ENCODE assay signal across 18 mouse cellular contexts in the genomic region with DNA sequence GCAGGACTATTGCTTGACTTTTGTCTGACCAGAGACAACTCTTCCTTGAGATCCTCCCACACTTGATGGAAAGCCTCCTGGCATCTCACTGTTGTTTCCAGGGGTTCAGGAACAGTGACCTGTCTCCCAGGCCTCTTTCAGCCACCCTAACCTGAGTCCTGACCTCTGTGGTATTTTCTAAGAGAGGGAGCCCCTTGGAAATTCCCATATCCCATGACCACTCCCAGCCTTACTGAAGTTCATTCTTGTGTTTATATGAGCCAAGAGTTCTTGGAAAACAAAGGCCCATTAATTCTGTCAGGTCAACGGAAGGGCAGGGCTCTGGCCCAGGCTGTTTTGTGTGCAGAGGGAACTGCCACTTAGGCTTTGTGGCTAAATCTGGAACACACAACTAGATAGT. TPM values are rescaled to one million over a fixed set of nuclear protein-coding genes. Genes with fewer than 3 reads are reported as not detected.
DNase-seq lines count a peak whose midpoint lies in the region; ATAC-seq lines count a peak whose summit lies in the region.
"Had no signal": no experiment of that assay in that cellular context is flagged by ENCODE, and none has a peak within 500 bp of the region (broad histone marks: within the 10 kb centered on the region; RNA-seq: fewer than 3 reads in every experiment).

No protein-coding gene starts in this region.

- peak; percentile 70 for DNase-seq in ZHBTc4 (ENCODE audit: low read depth, low spot score)
- peak; percentile 75 for DNase-seq in retina, postnatal 1 day
- DNase-seq in cerebellum, postnatal 4 days (ENCODE audit: low spot score in 2 of 2): no peak
- no peak for DNase-seq in heart, postnatal 4 days
- DNase-seq: cerebellum, adult 11-12 months; gastrocnemius, postnatal 10 days; thymus, adult 18-20 months had no signal

- peak; percentile 51; the same call in 1 of the 2 replicates for ATAC-seq in intestine, embryonic 15.5 days
- no peak for ATAC-seq in intestine, embryonic 16.5 days
- ATAC-seq in kidney, embryonic 14.5 days (ENCODE audit: low FRiP score, low TSS enrichment): peak; percentile 43; the same call in 1 of the 2 replicates
- ATAC-seq: forebrain, embryonic 14.5 days; midbrain, embryonic 15.5 days had no signal

- H3K27ac ChIP-seq in intestine, embryonic 15.5 days: no peak overlapping the region
- no peak overlapping the region for H3K27ac ChIP-seq in intestine, embryonic 16.5 days (ENCODE audit: low read length)
- H3K27ac ChIP-seq in kidney, embryonic 14.5 days (ENCODE audit: low read depth, low read length): no peak overlapping the region
- H3K27ac ChIP-seq: embryonic facial prominence, embryonic 15.5 days; left cerebral cortex, adult 2 months; limb, embryonic 13.5 days; lung, embryonic 15.5 days; midbrain, embryonic 15.5 days; neural tube, embryonic 13.5 days had no signal

- H3K4me1 ChIP-seq in intestine, embryonic 15.5 days (replicated peaks): peaks cover 3% of the 10 kb centered on the region; the same call in 1 of the 2 replicates
- peaks cover 6% of the 10 kb centered on the region; the same call in 1 of the 2 replicates for H3K4me1 ChIP-seq in intestine, embryonic 16.5 days (ENCODE audit: control insufficient read depth, insufficient read depth, low read length)
- H3K4me1 ChIP-seq in kidney, embryonic 14.5 days (ENCODE audit: control insufficient read depth, insufficient read depth, low read length): 0 out of 2 replicates have a peak, but pooled peaks cover 5% of the 10 kb centered on the region
- H3K4me1 ChIP-seq: embryonic facial prominence, embryonic 15.5 days; limb, embryonic 13.5 days; midbrain, embryonic 15.5 days; neural tube, embryonic 13.5 days had no signal

- H3K9me3 ChIP-seq in intestine, embryonic 15.5 days: no peaks in the 10 kb centered on the region
- H3K9me3 ChIP-seq in intestine, embryonic 16.5 days (ENCODE audit: control insufficient read depth, low read length): peaks cover 6% of the 10 kb centered on the region; the same call in 1 of the 2 replicates
- no peaks in the 10 kb centered on the region for H3K9me3 ChIP-seq in kidney, embryonic 14.5 days (ENCODE audit: control insufficient read depth, low read length)
- H3K9me3 ChIP-seq: embryonic facial prominence, embryonic 15.5 days; lung, embryonic 15.5 days; midbrain, embryonic 15.5 days had no signal

- H3K4me2 ChIP-seq in intestine, embryonic 15.5 days (replicated peaks): no peak overlapping the region
- no peak overlapping the region for H3K4me2 ChIP-seq in intestine, embryonic 16.5 days (ENCODE audit: low read depth, low read length)
- H3K4me2 ChIP-seq in kidney, embryonic 14.5 days (replicated peaks; ENCODE audit: low read depth, low read length): no peak overlapping the region
- H3K4me2 ChIP-seq: embryonic facial prominence, embryonic 15.5 days; heart, embryonic 11.5 days; limb, embryonic 13.5 days; lung, embryonic 15.5 days; midbrain, embryonic 15.5 days; neural tube, embryonic 13.5 days had no signal

- H3K9ac ChIP-seq in intestine, embryonic 15.5 days: no peak overlapping the region
- H3K9ac ChIP-seq in intestine, embryonic 16.5 days (ENCODE audit: low read depth, low read length): no peak overlapping the region
- H3K9ac ChIP-seq in kidney, embryonic 14.5 days (ENCODE audit: low read depth, low read length): no peak overlapping the region
- H3K9ac ChIP-seq: embryonic facial prominence, embryonic 15.5 days; limb, embryonic 13.5 days; lung, embryonic 15.5 days; midbrain, embryonic 15.5 days; neural tube, embryonic 13.5 days had no signal

- WGBS in intestine, embryonic 15.5 days: 29% methylated on average over 1 of the region's 1 CpGs
- 37% methylated on average over 1 of the region's 1 CpGs for WGBS in intestine, embryonic 16.5 days
- WGBS in kidney, embryonic 14.5 days: 12% methylated on average over 1 of the region's 1 CpGs

- H3K27me3 ChIP-seq in intestine, embryonic 15.5 days (replicated peaks): no peaks in the 10 kb centered on the region
- H3K27me3 ChIP-seq in intestine, embryonic 16.5 days (replicated peaks; ENCODE audit: control insufficient read depth, insufficient read depth, low read length): no peaks in the 10 kb centered on the region
- H3K27me3 ChIP-seq in kidney, embryonic 14.5 days (ENCODE audit: control insufficient read depth, insufficient read depth, low read length): no peaks in the 10 kb centered on the region
- H3K27me3 ChIP-seq: embryonic facial prominence, embryonic 15.5 days; limb, embryonic 13.5 days; lung, embryonic 15.5 days; midbrain, embryonic 15.5 days; neural tube, embryonic 13.5 days had no signal

- H3K36me3 ChIP-seq in intestine, embryonic 15.5 days: no peaks in the 10 kb centered on the region
- H3K36me3 ChIP-seq in intestine, embryonic 16.5 days (ENCODE audit: control insufficient read depth, insufficient read depth, low read length): no peaks in the 10 kb centered on the region
- no peaks in the 10 kb centered on the region for H3K36me3 ChIP-seq in kidney, embryonic 14.5 days (ENCODE audit: control insufficient read depth, insufficient read depth, low read length)
- H3K36me3 ChIP-seq: embryonic facial prominence, embryonic 15.5 days; limb, embryonic 13.5 days; lung, embryonic 15.5 days; midbrain, embryonic 15.5 days; neural tube, embryonic 13.5 days had no signal

- no peak overlapping the region for H3K4me3 ChIP-seq in intestine, embryonic 15.5 days (replicated peaks)
- H3K4me3 ChIP-seq in intestine, embryonic 16.5 days (ENCODE audit: low read length): no peak overlapping the region
- no peak overlapping the region for H3K4me3 ChIP-seq in kidney, embryonic 14.5 days (ENCODE audit: low read length)
- H3K4me3 ChIP-seq: embryonic facial prominence, embryonic 15.5 days; left cerebral cortex, adult 2 months; limb, embryonic 13.5 days; lung, embryonic 15.5 days; midbrain, embryonic 15.5 days; neural tube, embryonic 13.5 days had no signal

RNA-seq across cellular contexts. Expression of a gene that starts 16.1 kb away (rescaled TPM):
- 29.0 and 32.0 TPM in 2 replicates for polyA plus RNA-seq in intestine, embryonic 15.5 days (2015; fragmentation: Nextera tagmentation; extraction: Ambion mirVana)
- 21.6 and 22.9 TPM in 2 replicates for polyA plus RNA-seq in intestine, embryonic 16.5 days (2015; fragmentation: Nextera tagmentation; extraction: Ambion mirVana)
- 41.8 and 46.3 TPM in 2 replicates for polyA plus RNA-seq in kidney, embryonic 14.5 days (2014; fragmentation: Nextera tagmentation; extraction: Ambion mirVana)
- 10 to 100 TPM; 20.9 to 24.5 TPM for total RNA-seq in heart, postnatal 4 days (2021)

RNA-seq across cellular contexts. Expression of a gene that starts 22.9 kb away (rescaled TPM):
- 42.2 and 48.8 TPM in 2 replicates for polyA plus RNA-seq in intestine, embryonic 15.5 days (2015; fragmentation: Nextera tagmentation; extraction: Ambion mirVana)
- polyA plus RNA-seq in intestine, embryonic 16.5 days (2015; fragmentation: Nextera tagmentation; extraction: Ambion mirVana): 40.4 and 42.7 TPM in 2 replicates
- polyA plus RNA-seq in kidney, embryonic 14.5 days (2014; fragmentation: Nextera tagmentation; extraction: Ambion mirVana): 19.5 and 26.8 TPM in 2 replicates
- total RNA-seq in heart, postnatal 4 days (2021): 100 to 1,000 TPM; 394 to 444 TPM

Comparison
In these comparisons a context has a peak if more than half of its experiments do, and no peak if none do; other contexts are left out.
1. DNase-seq: peak in ZHBTc4 (single experiment) and retina, postnatal 1 day (single experiment); none in cerebellum, postnatal 4 days (0 of 2) and heart, postnatal 4 days (single experiment).